Mouse (Mus musculus) embryonic fibroblast, embryonic 13.5 days (primary cell): ENCODE measurements around the gene Kifap3.

Source experiments
- CTCF ChIP-seq: IDR thresholded peaks from 2 replicates; pipeline ENCODE4 v1.5.1; 2011; ENCODE audit warnings: mild to moderate bottlenecking, control low read depth, low read length, moderate library complexity, borderline replicate concordance; ENCODE audit not compliant: insufficient read depth
- POLR2A ChIP-seq: IDR thresholded peaks from 2 replicates; pipeline ENCODE4 v1.6.1; 2011; ENCODE audit warnings: low read depth, mild to moderate bottlenecking, control low read depth, low read length, moderate library complexity

- TF ChIP-seq CTCF: no peak
- TF ChIP-seq POLR2A: no peak
These were observed 79.0 kb downstream of the Kifap3 start for GRCm38 (mm10) chr1:163858420-163858819.
